Mouse (Mus musculus) lung, postnatal 4 days (tissue): ENCODE measurements around the gene 9530053A07Rik.

Source experiments
- DNase-seq, 2 experiments: peaks; one replicate each; pipeline ENCODE4 v3.0.0; 2021

Gene 9530053A07Rik

DNA sequence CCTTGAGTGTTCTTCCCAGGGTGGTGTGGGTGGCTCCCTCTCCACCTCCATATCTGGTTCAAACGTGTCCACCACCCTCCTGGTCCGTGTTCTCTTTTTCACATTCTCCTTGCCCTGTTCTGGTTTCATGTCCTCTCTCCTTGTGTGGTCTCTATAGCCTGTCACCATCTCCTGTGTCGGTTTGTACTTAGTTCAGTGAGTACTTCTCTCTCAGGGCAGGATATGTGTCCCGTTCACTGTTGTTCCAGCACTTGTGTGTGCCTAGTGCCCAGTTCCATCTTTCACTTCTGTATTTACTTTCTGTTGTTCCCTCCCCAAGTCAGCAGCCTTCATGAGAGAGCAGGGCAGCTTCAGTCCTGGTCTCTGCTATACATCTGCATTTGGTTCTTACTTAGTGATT lies 46.1 kb downstream of the 9530053A07Rik start:
- DNase-seq: no peak

DNA sequence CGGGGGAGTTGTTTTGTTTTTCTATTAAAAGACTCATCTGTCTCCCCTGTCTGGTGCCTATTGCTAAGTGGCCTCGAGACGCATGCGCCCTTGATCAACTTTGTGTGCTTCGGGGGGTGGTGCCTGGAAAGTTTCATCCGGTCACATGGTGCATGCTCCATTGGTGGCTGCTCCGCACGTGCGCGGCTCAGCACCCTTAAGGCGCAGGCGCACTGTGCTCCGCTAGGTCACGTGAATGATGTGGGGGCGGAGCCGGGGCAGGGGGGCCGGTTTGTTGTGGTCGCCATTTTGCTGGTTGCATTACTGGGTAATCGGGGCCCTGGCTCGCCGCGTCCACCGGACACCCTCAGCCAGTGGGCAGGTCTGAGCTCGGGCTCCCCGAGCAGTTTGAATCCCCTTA lies 50.0 kb downstream of the 9530053A07Rik start, which contains the start of gene Dyrk1b:
Gene Dyrk1b (plus strand): TSS at position 242 of the 400 bp plus-strand sequence.
- peak; percentile 99 for DNase-seq

- DNase-seq: peak; percentile 95 to 97
These were observed 50.6 kb downstream of the 9530053A07Rik start for GRCm38 (mm10) chr7:28179741-28180377.

DNA sequence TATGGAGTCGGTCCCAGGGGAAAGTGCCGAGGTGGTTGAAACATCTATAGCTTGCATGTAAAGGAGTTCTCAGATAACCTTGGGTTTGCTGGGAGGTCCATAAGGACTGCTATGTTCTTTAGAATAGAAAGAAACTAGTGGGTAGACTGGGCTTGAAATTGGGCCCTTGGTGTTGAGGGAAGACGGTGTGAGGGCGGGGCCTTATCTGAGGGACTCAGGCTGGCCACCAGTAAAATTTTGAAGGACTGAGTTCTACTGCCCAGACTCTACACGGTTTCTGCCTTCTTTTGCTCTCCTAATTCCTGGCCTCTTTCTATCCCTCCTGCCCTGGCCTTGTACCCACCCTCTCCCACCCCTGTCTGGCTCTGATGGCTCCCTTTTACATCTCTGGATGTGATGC lies 51.6 kb downstream of the 9530053A07Rik start:
- DNase-seq: no peak

GRCm38 (mm10) chr7:28181376-28181775 lies 52.1 kb downstream of the 9530053A07Rik start:
- no peak for DNase-seq

GRCm38 (mm10) chr7:28182320-28182719 lies 53.1 kb downstream of the 9530053A07Rik start:
- no peak for DNase-seq

DNA sequence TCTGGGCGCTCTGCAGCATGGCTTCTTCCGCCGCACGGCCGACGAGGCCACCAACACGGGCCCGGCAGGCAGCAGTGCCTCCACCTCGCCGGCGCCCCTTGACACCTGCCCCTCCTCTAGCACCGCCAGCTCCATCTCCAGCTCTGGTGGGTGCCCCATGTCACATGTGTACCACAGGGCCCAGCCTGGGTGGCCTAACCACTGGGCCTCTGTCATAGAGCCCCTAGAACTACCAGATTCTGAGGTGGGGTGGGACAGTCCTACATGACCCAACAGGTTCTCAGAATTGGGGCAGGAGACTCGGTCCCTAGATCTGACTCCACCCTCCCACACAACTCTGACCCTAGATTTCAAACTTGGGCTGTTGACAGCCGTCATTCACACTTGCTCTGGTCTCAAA lies 56.6 kb downstream of the 9530053A07Rik start:
- no peak for DNase-seq

DNA sequence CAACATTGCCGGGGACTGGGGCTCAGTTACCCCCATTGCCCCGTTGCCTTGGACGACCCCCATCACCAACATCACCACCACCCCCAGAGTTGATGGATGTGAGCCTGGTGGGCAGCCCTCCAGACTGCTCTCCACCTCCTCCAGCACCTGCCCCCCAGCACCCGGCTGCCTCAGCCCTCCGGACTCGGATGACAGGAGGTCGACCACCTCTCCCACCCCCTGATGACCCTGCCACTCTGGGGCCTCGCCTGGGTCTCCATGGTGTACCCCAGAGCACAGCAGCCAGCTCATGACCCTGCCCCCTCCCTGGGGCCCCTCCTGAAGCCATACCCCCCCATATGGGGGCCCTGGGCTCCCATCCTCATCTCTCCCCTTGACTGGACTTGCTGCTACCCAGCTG lies 57.4 kb downstream of the 9530053A07Rik start:
- no peak for DNase-seq

- DNase-seq: no peak
These were observed 62.2 kb downstream of the 9530053A07Rik start for GRCm38 (mm10) chr7:28191489-28191888.

- DNase-seq: no peak
These were observed 62.6 kb downstream of the 9530053A07Rik start for GRCm38 (mm10) chr7:28191903-28192302.

GRCm38 (mm10) chr7:28195414-28196098 lies 66.3 kb downstream of the 9530053A07Rik start:
- no peak for DNase-seq

- no peak for DNase-seq
These were observed 67.3 kb downstream of the 9530053A07Rik start for GRCm38 (mm10) chr7:28196528-28196927.

- no peak for DNase-seq
These were observed 69.8 kb downstream of the 9530053A07Rik start for GRCm38 (mm10) chr7:28199054-28199453.

- no peak for DNase-seq
These were observed 74.2 kb downstream of the 9530053A07Rik start for GRCm38 (mm10) chr7:28203207-28204108.

DNA sequence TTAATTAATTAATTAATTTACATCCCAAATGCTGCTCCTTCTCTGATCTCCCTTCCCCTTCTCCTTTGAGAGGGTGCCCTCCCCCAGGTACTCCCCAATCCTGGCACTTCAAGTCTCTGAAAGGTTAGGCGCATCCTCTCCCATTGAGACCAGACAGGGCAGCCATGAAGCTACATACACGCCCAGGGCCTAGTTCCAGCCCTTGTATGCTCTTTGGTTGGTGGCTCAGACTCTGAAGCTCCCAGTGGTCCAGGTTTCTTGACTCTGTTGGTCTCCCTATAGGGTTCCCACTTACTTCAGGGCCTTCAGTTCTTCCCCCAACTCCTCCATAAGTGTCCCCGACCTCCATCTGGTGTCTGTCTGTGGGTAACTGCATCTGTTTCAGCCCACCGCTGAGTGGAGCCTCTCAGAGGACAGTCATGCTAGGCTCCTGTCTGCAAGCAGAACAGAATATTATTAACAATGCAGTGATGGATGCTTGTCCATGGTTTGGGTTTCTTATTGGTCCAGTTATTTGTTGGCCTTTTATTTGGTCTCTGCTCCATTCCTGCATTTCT lies 76.9 kb downstream of the 9530053A07Rik start:
- peak in 1 of 2 experiments; percentile 38 for DNase-seq

GRCm38 (mm10) chr7:28208396-28208987 lies 79.2 kb downstream of the 9530053A07Rik start:
- no peak for DNase-seq

- peak; percentile 56 to 77 for DNase-seq
These were observed 79.8 kb downstream of the 9530053A07Rik start for GRCm38 (mm10) chr7:28208988-28209508.

- no peak for DNase-seq
These were observed 81.5 kb downstream of the 9530053A07Rik start for GRCm38 (mm10) chr7:28210731-28211130.

- peak; percentile 51 to 76 for DNase-seq
These were observed 84.9 kb downstream of the 9530053A07Rik start for GRCm38 (mm10) chr7:28214142-28214541.
